Mouse (Mus musculus): ENCODE results near the gene Olfr508. TPM values are rescaled to one million over a fixed set of nuclear protein-coding genes. Genes with fewer than 3 reads are reported as not detected.

Gene Olfr508
- polyA plus RNA-seq, 1 experiment from 2014 or later = not detected

Other genes with a start within 250 kb of the Olfr508 start
- gene Olfr495, start 236.8 kb upstream of the Olfr508 start, polyA plus RNA-seq (2015; fragmentation: Nextera tagmentation; extraction: Ambion mirVana) = not detected in 2 replicates
- gene Olfr497, start 209.6 kb upstream of the Olfr508 start, polyA plus RNA-seq (2015; fragmentation: Nextera tagmentation; extraction: Ambion mirVana) = not detected in 2 replicates
- not detected in 2 replicates for gene Olfr498, start 164.7 kb upstream of the Olfr508 start, polyA plus RNA-seq (2015; fragmentation: Nextera tagmentation; extraction: Ambion mirVana)
- not detected in 2 replicates for gene Olfr502, start 104.9 kb upstream of the Olfr508 start, polyA plus RNA-seq (2015; fragmentation: Nextera tagmentation; extraction: Ambion mirVana)
- not detected in 2 replicates for gene Olfr503, start 85.5 kb upstream of the Olfr508 start, polyA plus RNA-seq (2015; fragmentation: Nextera tagmentation; extraction: Ambion mirVana)
- not detected in 2 replicates for gene Olfr504, start 64.2 kb upstream of the Olfr508 start, polyA plus RNA-seq (2015; fragmentation: Nextera tagmentation; extraction: Ambion mirVana)
- gene Olfr506, start 19.2 kb upstream of the Olfr508 start, polyA plus RNA-seq (2015; fragmentation: Nextera tagmentation; extraction: Ambion mirVana) = 0.04 TPM in 1 of 2 replicates, not detected in the other
- not detected in 2 replicates for gene Olfr507, start 8.2 kb upstream of the Olfr508 start, polyA plus RNA-seq (2015; fragmentation: Nextera tagmentation; extraction: Ambion mirVana)
- not detected in 2 replicates for gene Olfr509, start 21.9 kb downstream of the Olfr508 start, polyA plus RNA-seq (2015; fragmentation: Nextera tagmentation; extraction: Ambion mirVana)
- not detected in 2 replicates for gene Olfr510, start 36.4 kb downstream of the Olfr508 start, polyA plus RNA-seq (2015; fragmentation: Nextera tagmentation; extraction: Ambion mirVana)
- gene Olfr512, start 83.3 kb downstream of the Olfr508 start, polyA plus RNA-seq (2015; fragmentation: Nextera tagmentation; extraction: Ambion mirVana) = not detected in 2 replicates
- not detected in 2 replicates for gene Olfr513, start 121.0 kb downstream of the Olfr508 start, polyA plus RNA-seq (2015; fragmentation: Nextera tagmentation; extraction: Ambion mirVana)
- gene Olfr514, start 196.0 kb downstream of the Olfr508 start, polyA plus RNA-seq (2015; fragmentation: Nextera tagmentation; extraction: Ambion mirVana) = not detected in 2 replicates
- gene Olfr516, start 220.5 kb downstream of the Olfr508 start, polyA plus RNA-seq (2015; fragmentation: Nextera tagmentation; extraction: Ambion mirVana) = not detected in 2 replicates
- gene Olfr517, start 242.4 kb downstream of the Olfr508 start, polyA plus RNA-seq (2015; fragmentation: Nextera tagmentation; extraction: Ambion mirVana) = not detected in 2 replicates

All from intestine, embryonic 15.5 days (tissue).